Mouse (Mus musculus) right cerebral cortex, adult 2 months (tissue): Measurements from ENCODE around the gene Sim2.

Experiments used
- DNase-seq, 2 experiments: peaks; one replicate each; pipeline ENCODE4 v3.0.0; 2021 to 2022; ENCODE audit warnings: low spot score in 2 of 2

Sim2 gene

DNA sequence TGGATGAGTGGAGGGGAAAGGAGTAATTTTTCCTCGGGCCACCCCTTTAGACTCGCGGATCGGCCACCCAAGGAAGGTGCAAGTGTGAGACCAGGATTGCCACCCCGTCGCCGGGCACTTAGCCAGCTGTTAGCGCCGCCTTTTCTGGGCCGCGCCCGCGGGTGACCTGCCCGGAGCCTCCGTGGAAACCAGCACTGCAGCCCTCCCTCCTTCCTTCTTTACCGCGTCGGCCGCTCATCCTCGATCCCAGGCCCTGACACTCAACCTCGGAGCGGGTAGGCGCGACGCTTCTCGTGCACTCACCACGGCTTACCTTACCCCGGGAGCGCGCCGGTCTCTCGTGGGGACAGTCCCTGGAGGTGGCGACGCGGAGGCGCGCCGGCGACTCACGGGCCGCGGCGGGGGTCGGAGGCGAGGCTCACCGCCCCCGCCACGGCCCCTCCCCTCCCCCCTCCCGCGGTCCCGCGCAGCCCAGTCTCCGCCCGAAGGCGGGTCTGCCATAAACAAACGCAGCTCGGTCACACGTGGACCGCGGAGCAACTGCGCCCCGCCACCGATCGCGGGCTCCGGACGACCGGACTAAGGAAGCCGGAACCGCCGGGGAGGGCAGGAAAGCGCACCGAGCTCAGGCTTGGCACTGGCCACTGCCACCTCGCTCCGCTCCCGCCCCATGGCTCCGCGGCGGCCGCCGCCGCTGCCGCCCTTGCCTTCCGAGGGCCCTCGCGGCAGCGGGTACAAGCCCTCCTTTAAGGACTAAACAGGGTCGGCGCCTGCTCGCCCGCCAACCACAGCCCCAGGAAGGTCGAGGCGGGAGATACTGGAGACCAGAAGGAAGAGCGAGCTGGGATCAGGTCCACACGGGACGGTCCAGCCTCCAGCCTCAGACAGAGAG, at the start of gene Sim2:
Gene Sim2, plus strand, starts transcription at position 221 of the 892 bp plus-strand sequence.
- DNase-seq, result no peak

DNA sequence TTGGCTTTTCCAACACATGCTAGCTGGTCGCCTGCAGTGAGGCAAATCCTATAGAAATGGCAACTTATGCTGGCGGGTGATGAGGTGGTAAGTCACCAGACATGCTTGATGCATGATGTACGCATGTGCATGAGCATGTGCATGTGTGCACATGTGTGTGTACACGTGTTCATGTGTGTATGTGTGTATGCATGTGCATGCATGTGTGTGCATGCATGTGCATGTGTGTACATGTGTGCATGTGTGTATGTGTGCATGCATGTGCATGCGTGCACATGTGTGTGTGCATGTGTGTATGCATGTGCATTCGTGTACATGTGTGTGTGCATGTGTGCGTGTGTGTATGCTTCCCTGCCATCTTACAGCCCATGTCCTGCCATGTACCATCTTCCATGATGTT, 47.5 kb upstream of the Sim2 start:
- no peak for DNase-seq

- DNase-seq, result peak; percentile 41 to 57
Measured at GRCm38 (mm10) chr16:94038272-94038985, 46.3 kb upstream of the Sim2 start.

GRCm38 (mm10) chr16:94038986-94039341, 45.8 kb upstream of the Sim2 start:
- DNase-seq, result no peak

DNA sequence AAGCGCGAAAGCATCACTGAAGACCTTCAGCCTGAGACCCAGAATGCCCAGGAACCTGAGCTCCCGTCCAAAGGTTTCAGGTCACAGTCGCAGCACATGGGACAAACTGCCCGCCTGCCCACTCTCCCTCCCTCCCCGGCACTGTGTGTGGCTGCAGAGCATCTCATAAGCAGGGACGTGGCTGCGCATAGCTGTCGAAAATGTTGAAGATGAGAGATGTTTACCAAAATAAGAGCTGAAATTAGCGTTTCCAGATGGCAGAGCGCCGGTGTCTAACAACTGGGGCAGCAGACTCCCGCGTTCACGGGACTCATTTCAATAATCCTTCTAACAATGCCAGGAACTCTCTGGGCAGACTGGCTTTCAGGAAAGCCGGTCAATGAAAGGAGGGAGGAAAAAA, 44.2 kb upstream of the Sim2 start:
- peak in 1 of 2 experiments; percentile 11 for DNase-seq

DNA sequence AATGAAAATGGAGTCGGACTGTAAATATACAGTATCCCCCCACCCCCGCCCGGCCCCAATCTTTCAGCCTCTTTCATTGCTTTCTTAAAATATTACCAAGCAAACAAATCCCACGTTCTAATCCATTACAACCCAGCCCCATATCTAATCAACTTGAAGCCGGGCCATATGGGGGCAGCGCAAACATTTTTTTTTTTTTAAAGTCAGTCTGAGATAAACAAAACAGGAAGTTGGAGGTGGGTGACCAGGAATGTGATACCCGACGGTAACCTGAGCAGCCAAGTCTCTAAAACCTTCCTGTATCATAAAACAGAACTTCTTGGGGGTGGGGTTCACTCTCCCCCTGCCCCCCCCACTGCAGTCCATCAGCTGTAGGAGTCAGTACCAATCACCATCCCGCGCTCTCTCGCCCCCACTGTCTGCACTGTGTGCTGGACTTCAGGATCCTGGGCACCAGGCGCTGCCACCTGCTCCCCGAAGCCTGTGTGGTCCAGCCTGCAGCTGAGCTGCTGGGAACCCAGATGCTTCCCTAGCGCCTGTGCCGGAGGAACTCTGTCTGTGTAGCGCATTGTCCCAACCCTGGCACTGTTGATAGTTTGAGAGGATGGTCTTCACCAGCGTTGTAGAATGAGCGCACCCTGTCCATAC, 43.5 kb upstream of the Sim2 start:
- DNase-seq, result no peak

DNA sequence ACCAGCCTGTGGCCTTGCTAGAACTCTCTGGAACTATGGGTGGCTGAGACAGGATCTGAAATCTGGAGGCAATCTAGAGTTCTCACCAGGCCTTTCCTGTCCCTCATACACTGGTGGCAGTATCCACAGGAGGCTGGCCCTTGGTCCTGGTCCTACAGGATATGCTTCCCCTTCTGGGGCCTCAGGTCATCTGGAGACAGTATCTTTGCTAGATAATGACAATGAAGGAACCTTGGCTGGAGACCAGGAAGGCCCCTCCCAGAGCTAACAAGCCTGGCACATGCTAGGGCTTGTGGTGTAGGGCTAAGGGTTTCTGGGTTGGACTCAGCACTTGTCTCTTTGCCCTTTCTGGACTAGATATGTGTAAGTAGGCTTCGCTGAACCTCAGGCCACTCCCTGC, 40.9 kb upstream of the Sim2 start:
- DNase-seq, result no peak

- peak; percentile 34 to 40 for DNase-seq
Measured at GRCm38 (mm10) chr16:94044996-94045395, 39.7 kb upstream of the Sim2 start.

DNA sequence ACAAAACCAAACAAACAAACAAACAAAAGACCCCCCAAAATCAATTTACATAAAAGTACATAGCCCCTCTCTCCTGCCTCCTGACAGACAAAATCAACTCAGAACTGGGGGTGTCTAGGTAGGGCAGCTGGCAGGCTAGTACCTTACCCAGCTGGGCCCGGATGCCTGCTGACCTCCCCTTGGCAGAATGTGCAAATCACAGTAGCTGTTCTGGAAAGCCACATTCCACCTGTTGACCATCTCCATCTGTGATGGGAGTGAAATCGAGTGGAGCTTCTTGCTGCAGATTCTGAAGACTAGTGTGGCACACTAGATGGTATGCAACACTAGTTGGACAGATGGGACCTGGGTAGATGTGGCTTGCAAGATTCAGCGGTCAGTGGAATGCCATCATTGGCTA, 34.4 kb upstream of the Sim2 start:
- DNase-seq, result no peak

DNA sequence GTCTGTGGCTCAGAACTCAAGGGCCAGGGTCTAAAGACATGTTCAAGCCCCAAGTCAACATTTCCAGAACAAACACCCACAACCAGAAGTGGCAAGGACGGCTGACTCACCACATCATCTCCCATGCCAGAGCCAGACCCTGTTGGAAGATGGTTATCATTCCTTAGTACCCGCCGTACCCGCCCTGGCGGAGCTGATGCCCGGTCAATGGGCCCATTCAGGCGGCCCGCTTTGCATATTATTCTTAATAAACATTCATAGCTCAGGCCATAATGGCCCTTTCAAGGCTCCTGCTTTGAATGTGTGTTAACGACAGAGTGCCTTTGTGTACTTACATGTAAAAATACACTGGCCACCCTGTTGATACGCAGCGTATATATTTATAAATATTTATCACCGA, 29.6 kb upstream of the Sim2 start:
- no peak for DNase-seq

DNA sequence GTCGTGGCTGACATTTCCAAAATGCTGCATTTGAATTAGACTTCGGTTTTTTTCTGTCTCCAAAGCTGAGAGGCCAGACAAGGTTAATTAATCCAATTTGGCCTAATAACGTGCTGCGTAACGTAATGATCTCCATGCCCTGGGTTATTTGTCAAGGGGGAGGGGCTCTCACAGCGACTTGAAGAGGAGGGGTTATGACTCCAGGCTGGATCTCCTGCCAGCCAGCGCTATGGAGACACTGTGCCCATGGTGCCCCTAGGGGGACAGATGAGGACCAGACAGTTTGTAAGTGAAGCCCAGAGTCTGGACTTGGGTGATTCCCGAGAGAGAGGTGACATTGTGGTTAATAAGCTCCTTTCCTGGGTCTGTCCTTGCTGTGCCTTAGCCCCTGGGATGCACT, 29.2 kb upstream of the Sim2 start:
- no peak for DNase-seq

- no peak for DNase-seq
Measured at GRCm38 (mm10) chr16:94059820-94060219, 24.9 kb upstream of the Sim2 start.

GRCm38 (mm10) chr16:94064211-94064610, 20.5 kb upstream of the Sim2 start:
- DNase-seq, result no peak

DNA sequence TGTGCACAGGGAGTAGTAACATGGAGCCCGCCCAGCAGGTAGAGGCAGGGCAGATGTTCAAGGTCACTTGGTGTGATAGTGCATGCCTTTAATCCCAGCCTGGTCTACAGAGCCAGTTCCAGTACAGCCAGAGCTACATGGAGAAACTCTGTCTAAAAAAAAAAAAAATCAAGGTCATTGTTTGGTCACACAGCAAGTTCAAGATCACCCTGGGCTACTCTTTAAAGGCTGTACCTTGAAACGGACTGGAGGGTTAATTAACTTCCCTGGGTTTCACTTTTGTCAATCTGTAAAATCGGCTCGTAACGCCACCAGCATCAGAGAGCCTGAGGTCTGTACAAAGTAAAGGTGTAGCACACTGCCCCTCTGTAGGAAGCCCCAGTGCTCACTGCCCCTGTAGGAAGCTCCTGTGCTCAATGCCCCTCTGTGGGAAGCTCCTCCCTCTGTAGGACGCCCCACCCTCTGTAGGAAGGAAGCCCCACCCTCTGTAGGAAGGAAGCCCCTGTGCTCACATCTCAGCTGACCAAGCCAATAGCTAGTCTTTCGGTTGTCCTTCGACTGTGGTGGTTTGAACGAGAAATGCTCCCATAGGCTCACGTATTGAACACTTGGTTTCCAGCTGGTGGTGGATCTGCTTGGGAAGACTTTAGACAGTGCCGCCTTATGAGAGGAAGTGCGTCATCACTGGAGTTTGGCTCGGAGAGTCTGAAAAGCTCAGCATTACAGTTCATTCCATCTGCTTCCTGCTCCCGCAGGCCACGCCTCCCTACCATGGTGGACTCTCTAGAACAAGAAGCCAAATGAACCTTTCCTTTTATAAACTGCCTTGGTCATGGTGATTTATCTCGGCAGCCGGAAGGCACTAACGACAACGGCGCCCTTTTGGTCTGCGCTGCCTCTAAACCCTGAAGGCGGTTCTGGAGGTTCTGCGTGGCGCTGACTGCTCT, 18.7 kb upstream of the Sim2 start:
- DNase-seq, result no peak

GRCm38 (mm10) chr16:94066771-94067170, 18.0 kb upstream of the Sim2 start:
- DNase-seq, result no peak

DNA sequence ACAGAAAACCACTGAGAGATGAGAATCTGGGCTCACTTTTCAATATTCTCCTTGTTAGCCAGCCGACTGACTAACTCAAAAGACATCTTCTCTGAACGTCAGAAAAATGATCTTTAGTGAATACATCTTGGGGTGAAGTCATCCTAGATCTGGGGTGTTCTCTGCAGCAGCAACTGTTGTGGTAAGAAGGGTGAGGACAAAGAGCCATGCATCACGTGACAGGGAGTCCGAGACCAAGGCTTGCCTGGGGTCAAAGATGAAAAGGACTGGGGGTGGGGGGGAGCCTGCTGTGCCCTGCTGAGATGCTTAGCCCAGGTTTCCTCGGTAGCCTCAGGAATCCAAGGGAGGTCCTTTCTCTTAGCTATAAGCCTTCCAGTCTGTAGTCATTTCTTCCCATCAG, 17.5 kb upstream of the Sim2 start:
- no peak for DNase-seq

GRCm38 (mm10) chr16:94069061-94069460, 15.7 kb upstream of the Sim2 start:
- no peak for DNase-seq

- no peak for DNase-seq
Measured at GRCm38 (mm10) chr16:94070920-94071319, 13.8 kb upstream of the Sim2 start.

DNA sequence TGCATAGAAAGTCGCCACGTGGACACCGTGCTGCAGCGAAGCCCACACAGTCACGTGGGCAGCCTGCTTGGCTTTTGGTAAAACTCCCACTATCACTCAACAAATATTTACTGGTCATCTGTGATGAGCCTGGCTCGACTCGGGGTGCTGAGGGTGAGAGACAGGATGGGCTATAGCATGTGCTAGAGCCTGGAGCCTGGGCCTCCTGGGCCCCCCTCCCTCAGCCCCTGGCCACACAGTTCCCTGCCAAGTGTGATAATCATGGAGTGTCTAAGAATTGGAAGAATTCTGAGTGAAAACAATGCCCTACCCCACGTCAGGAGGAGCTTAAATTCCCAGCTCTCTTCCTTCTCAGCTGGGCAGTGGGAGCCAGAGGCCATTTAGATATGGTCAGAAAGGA, 13.3 kb upstream of the Sim2 start:
- DNase-seq, result no peak

DNA sequence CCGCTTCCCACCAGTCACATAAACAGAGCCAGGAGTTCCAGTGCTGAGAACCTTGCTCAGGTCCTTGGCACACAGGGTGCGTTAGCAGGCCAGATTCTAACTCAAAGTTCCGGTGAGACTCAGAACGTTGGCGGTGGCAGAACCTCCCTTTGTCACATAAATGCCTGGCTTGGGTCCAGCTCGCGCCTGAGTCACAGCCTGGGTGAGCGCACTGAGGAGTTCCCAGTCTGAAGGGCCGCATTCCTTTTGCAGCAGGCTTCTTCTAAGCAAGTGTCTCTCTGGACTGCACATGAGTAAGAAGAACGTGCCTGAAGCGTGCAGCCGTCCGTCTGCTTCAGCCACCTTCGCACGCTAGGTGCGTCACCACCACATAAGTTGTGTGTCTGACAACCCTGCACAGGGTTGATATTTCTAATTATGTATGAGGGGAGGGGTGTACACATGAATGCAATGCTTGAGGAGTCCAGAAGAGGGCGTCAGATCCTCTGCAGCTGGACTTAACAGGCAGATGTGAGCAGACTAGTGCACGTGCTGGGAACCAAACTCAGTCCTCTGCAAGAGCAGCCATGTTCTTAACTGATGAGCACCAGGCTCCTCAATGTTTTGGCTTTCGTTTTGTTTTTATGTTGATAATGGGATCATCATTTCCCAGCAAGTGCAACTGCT, 9.2 kb upstream of the Sim2 start:
- DNase-seq, result no peak
